In the genomic region with DNA sequence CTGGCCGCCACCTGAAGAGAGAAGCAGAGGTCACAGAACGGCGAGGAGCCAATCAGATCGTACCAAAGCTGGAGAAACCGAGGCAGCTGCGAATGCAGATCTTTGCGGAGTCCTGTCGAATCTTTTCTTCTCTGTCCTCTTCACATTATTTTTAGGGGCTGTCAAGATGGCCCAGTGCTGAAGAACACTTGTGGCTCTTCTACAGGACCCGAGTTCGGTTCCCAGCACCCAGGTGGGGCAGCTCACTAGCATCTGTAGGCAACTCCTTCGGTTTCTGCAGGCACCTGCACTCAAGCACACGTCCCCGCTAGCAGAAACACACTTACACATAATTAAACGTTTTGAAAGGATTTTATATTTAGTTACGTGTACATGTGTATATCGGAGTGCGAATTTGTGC, we compare ENCODE assay signal across 8 mouse cellular contexts. TPM values are rescaled to one million over a fixed set of nuclear protein-coding genes. Genes with fewer than 3 reads are reported as not detected.
A peak's percentile ranks its signal among the peaks of the same experiment; 100 is the strongest.
DNase-seq lines count a peak whose midpoint lies in the region; ATAC-seq lines count a peak whose summit lies in the region.

No protein-coding gene starts in this region.

- peaks cover 29% of the 10 kb centered on the region for H3K36me3 ChIP-seq in kidney, embryonic 16.5 days (ENCODE audit: insufficient read depth, low read length)
- peaks cover 34% of the 10 kb centered on the region for H3K36me3 ChIP-seq in forebrain, embryonic 12.5 days (replicated peaks)
- H3K36me3 ChIP-seq in limb, embryonic 11.5 days (ENCODE audit: control insufficient read depth, insufficient read depth, low read length): peaks cover 16% of the 10 kb centered on the region
- peaks cover 32% of the 10 kb centered on the region for H3K36me3 ChIP-seq in neural tube, embryonic 15.5 days

- H3K4me2 ChIP-seq in kidney, embryonic 16.5 days (replicated peaks; ENCODE audit: low read depth, low read length): peak overlapping the region; percentile 39
- H3K4me2 ChIP-seq in forebrain, embryonic 12.5 days: peak overlapping the region; percentile 27; the same call in 1 of the 2 replicates
- H3K4me2 ChIP-seq in limb, embryonic 11.5 days (ENCODE audit: low read depth, severe bottlenecking): no peak overlapping the region
- H3K4me2 ChIP-seq in neural tube, embryonic 15.5 days: peak overlapping the region; percentile 76

- WGBS in kidney, embryonic 16.5 days: 59% methylated on average over 17 of the region's 17 CpGs
- 62% methylated on average over 17 of the region's 17 CpGs for WGBS in forebrain, embryonic 12.5 days
- 62% methylated on average over 17 of the region's 17 CpGs for WGBS in limb, embryonic 11.5 days
- 62% methylated on average over 17 of the region's 17 CpGs for WGBS in neural tube, embryonic 15.5 days

- H3K27ac ChIP-seq in kidney, embryonic 16.5 days (ENCODE audit: low read length): no peak overlapping the region
- H3K27ac ChIP-seq in forebrain, embryonic 12.5 days: no peak overlapping the region
- no peak overlapping the region for H3K27ac ChIP-seq in limb, embryonic 11.5 days (replicated peaks; ENCODE audit: low read depth, low read length)
- no peak overlapping the region for H3K27ac ChIP-seq in neural tube, embryonic 15.5 days (replicated peaks)

- peak overlapping the region; percentile 53 for H3K9ac ChIP-seq in kidney, embryonic 16.5 days (replicated peaks; ENCODE audit: low read length)
- H3K9ac ChIP-seq in forebrain, embryonic 12.5 days: no peak overlapping the region
- peak overlapping the region; percentile 27; the same call in 1 of the 2 replicates for H3K9ac ChIP-seq in limb, embryonic 11.5 days (ENCODE audit: low read length)
- no peak overlapping the region for H3K9ac ChIP-seq in neural tube, embryonic 15.5 days (replicated peaks)

- no peak for ATAC-seq in kidney, embryonic 16.5 days (ENCODE audit: low FRiP score, low TSS enrichment)
- ATAC-seq in forebrain, embryonic 12.5 days (ENCODE audit: low FRiP score): no peak
- ATAC-seq in limb, embryonic 11.5 days (ENCODE audit: insufficient number of reproducible peaks, low FRiP score, low TSS enrichment, low read depth): no peak
- no peak for ATAC-seq in neural tube, embryonic 15.5 days (ENCODE audit: low FRiP score)

- H3K27me3 ChIP-seq in kidney, embryonic 16.5 days (ENCODE audit: insufficient read depth, low read length): no peaks in the 10 kb centered on the region
- H3K27me3 ChIP-seq in forebrain, embryonic 12.5 days: 0 out of 2 replicates have a peak, but pooled peaks cover 4% of the 10 kb centered on the region
- no peaks in the 10 kb centered on the region for H3K27me3 ChIP-seq in limb, embryonic 11.5 days (ENCODE audit: control insufficient read depth, insufficient read depth, low read length)
- no peaks in the 10 kb centered on the region; the same call in 1 of the 2 replicates for H3K27me3 ChIP-seq in neural tube, embryonic 15.5 days (replicated peaks)

- no peak for DNase-seq in kidney, postnatal 25 days
- DNase-seq in limb, embryonic 11.5 days (ENCODE audit: low spot score): peak; percentile 25
- no peak for DNase-seq in right cerebral cortex, postnatal 4 days
- DNase-seq in embryo, embryonic 10 days (ENCODE audit: low spot score): no peak
- DNase-seq in adrenal gland, postnatal 4 days (ENCODE audit: low spot score in 2 of 2): no peak

- no peak overlapping the region for H3K4me3 ChIP-seq in kidney, embryonic 16.5 days (ENCODE audit: low read length)
- peak overlapping the region; percentile 16; the same call in 1 of the 2 replicates for H3K4me3 ChIP-seq in forebrain, embryonic 12.5 days (replicated peaks)
- H3K4me3 ChIP-seq in limb, embryonic 11.5 days (ENCODE audit: low read depth, low read length): no peak overlapping the region
- H3K4me3 ChIP-seq in neural tube, embryonic 15.5 days (replicated peaks): peak overlapping the region; percentile 59

- H3K4me1 ChIP-seq in kidney, embryonic 16.5 days (ENCODE audit: insufficient read depth, low read length): peaks cover 12% of the 10 kb centered on the region
- peaks cover 8% of the 10 kb centered on the region for H3K4me1 ChIP-seq in forebrain, embryonic 12.5 days
- H3K4me1 ChIP-seq in limb, embryonic 11.5 days (ENCODE audit: control insufficient read depth, insufficient read depth, low read length): 0 out of 2 replicates have a peak, but pooled peaks cover 3% of the 10 kb centered on the region
- H3K4me1 ChIP-seq in neural tube, embryonic 15.5 days: peaks cover 13% of the 10 kb centered on the region

- H3K9me3 ChIP-seq in kidney, embryonic 16.5 days (ENCODE audit: low read length): no peaks in the 10 kb centered on the region
- H3K9me3 ChIP-seq in forebrain, embryonic 12.5 days: no peaks in the 10 kb centered on the region
- H3K9me3 ChIP-seq in limb, embryonic 11.5 days (ENCODE audit: control insufficient read depth, low read length): no peaks in the 10 kb centered on the region
- no peaks in the 10 kb centered on the region for H3K9me3 ChIP-seq in neural tube, embryonic 15.5 days (replicated peaks)

RNA-seq across cellular contexts. Expression of a gene that starts 0.7 kb away (rescaled TPM):
- polyA plus RNA-seq in kidney, embryonic 16.5 days (2015; fragmentation: Nextera tagmentation; extraction: Ambion mirVana): 319 and 330 TPM in 2 replicates
- 374 and 379 TPM in 2 replicates for polyA plus RNA-seq in forebrain, embryonic 12.5 days (2016; fragmentation: Nextera tagmentation; extraction: Ambion mirVana)
- 411 and 438 TPM in 2 replicates for polyA plus RNA-seq in limb, embryonic 11.5 days (2014; fragmentation: Nextera tagmentation; extraction: Ambion mirVana)
- 275 and 280 TPM in 2 replicates for polyA plus RNA-seq in neural tube, embryonic 15.5 days (2015; fragmentation: Nextera tagmentation; extraction: Ambion mirVana)
- total RNA-seq in adrenal gland, postnatal 4 days (2021): 100 to 1,000 TPM; 144 to 157 TPM

RNA-seq across cellular contexts. Expression of a gene that starts 20.5 kb away (rescaled TPM):
- polyA plus RNA-seq in kidney, embryonic 16.5 days (2015; fragmentation: Nextera tagmentation; extraction: Ambion mirVana): 0.42 and 0.69 TPM in 2 replicates
- polyA plus RNA-seq in forebrain, embryonic 12.5 days (2016; fragmentation: Nextera tagmentation; extraction: Ambion mirVana): 0.20 and 0.26 TPM in 2 replicates
- 0.40 and 0.41 TPM in 2 replicates for polyA plus RNA-seq in limb, embryonic 11.5 days (2014; fragmentation: Nextera tagmentation; extraction: Ambion mirVana)
- polyA plus RNA-seq in neural tube, embryonic 15.5 days (2015; fragmentation: Nextera tagmentation; extraction: Ambion mirVana): 0.75 and 3.0 TPM in 2 replicates
- under 1 TPM; 0.34 to 0.37 TPM for total RNA-seq in adrenal gland, postnatal 4 days (2021)

RNA-seq across cellular contexts. Expression of a gene that starts 36.7 kb away (rescaled TPM):
- polyA plus RNA-seq in kidney, embryonic 16.5 days (2015; fragmentation: Nextera tagmentation; extraction: Ambion mirVana): 6.0 and 6.6 TPM in 2 replicates
- 7.4 and 7.7 TPM in 2 replicates for polyA plus RNA-seq in forebrain, embryonic 12.5 days (2016; fragmentation: Nextera tagmentation; extraction: Ambion mirVana)
- polyA plus RNA-seq in limb, embryonic 11.5 days (2014; fragmentation: Nextera tagmentation; extraction: Ambion mirVana): 8.6 and 9.2 TPM in 2 replicates
- 4.5 and 5.1 TPM in 2 replicates for polyA plus RNA-seq in neural tube, embryonic 15.5 days (2015; fragmentation: Nextera tagmentation; extraction: Ambion mirVana)
- 1 to 10 TPM; 3.4 to 4.1 TPM for total RNA-seq in adrenal gland, postnatal 4 days (2021)

Comparison
In these comparisons a context has a peak if more than half of its experiments do, and no peak if none do; other contexts are left out.
1. H3K4me3 ChIP-seq: peak in forebrain, embryonic 12.5 days (single experiment) and neural tube, embryonic 15.5 days (single experiment); none in kidney, embryonic 16.5 days (single experiment) and limb, embryonic 11.5 days (single experiment).
2. H3K9ac ChIP-seq: peak in kidney, embryonic 16.5 days (single experiment) and limb, embryonic 11.5 days (single experiment); none in forebrain, embryonic 12.5 days (single experiment) and neural tube, embryonic 15.5 days (single experiment).